Comparison of ENCODE assay signal across 25 mouse cellular contexts in genomic region chr1:53063921-53064320, GRCm38 (mm10). TPM values are rescaled to one million over a fixed set of nuclear protein-coding genes. Genes with fewer than 3 reads are reported as not detected.
"Had no signal": no experiment of that assay in that cellular context is flagged by ENCODE, and none has a peak within 500 bp of the region (broad histone marks: within the 10 kb centered on the region; RNA-seq: fewer than 3 reads in every experiment).

No protein-coding gene starts in this region.

- H3K27ac ChIP-seq: heart, embryonic 10.5 days; hindbrain, embryonic 13.5 days; hindbrain, embryonic 15.5 days; hindbrain, postnatal 0 days; kidney, embryonic 15.5 days; kidney, postnatal 0 days; limb, embryonic 13.5 days; limb, embryonic 15.5 days; liver, embryonic 14.5 days had no signal

- H3K27me3 ChIP-seq: heart, embryonic 12.5 days; hindbrain, embryonic 13.5 days; hindbrain, embryonic 15.5 days; kidney, embryonic 15.5 days; limb, embryonic 13.5 days; limb, embryonic 15.5 days had no signal

- H3K36me3 ChIP-seq: heart, embryonic 10.5 days; heart, embryonic 12.5 days; hindbrain, embryonic 13.5 days; hindbrain, embryonic 15.5 days; kidney, embryonic 15.5 days; limb, embryonic 13.5 days; limb, embryonic 15.5 days had no signal

- ATAC-seq: hindbrain, postnatal 0 days; intestine, embryonic 16.5 days had no signal

- DNase-seq: heart, adult 18-20 months; heart, postnatal 10 days; heart, postnatal 4 days; kidney, adult 11 months; kidney, adult 2 months; kidney, adult 9 months; kidney, postnatal 14 days; kidney, postnatal 36 days; layer of hippocampus, adult 9-11 months; layer of hippocampus, postnatal 36 days; left cerebral cortex, postnatal 4 days had no signal

- H3K9ac ChIP-seq: heart, embryonic 12.5 days; hindbrain, embryonic 13.5 days; hindbrain, embryonic 15.5 days; kidney, embryonic 15.5 days; limb, embryonic 13.5 days; limb, embryonic 15.5 days; liver, embryonic 14.5 days had no signal

- H3K4me2 ChIP-seq: heart, embryonic 12.5 days; hindbrain, embryonic 13.5 days; hindbrain, embryonic 15.5 days; kidney, embryonic 15.5 days; limb, embryonic 15.5 days; liver, embryonic 11.5 days had no signal

- H3K9me3 ChIP-seq: heart, embryonic 10.5 days; heart, embryonic 12.5 days; hindbrain, embryonic 13.5 days; hindbrain, embryonic 15.5 days; kidney, embryonic 15.5 days; limb, embryonic 13.5 days; limb, embryonic 15.5 days had no signal

- H3K4me3 ChIP-seq: heart, embryonic 10.5 days; heart, embryonic 12.5 days; hindbrain, embryonic 13.5 days; hindbrain, embryonic 15.5 days; kidney, embryonic 15.5 days; limb, embryonic 13.5 days; limb, embryonic 15.5 days had no signal

RNA-seq across cellular contexts. Expression of gene Mstn, which starts 2.5 kb away (rescaled TPM):
- total RNA-seq: granulocyte monocyte progenitor cell, adult 5-6 weeks; heart, postnatal 10 days had no signal
- polyA plus RNA-seq: intestine, embryonic 14.5 days; intestine, embryonic 16.5 days had no signal
